Mouse (Mus musculus) heart, embryonic 15.5 days (tissue): ENCODE data around the gene Cdc45. TPM values are rescaled to one million over a fixed set of nuclear protein-coding genes. Genes with fewer than 3 reads are reported as not detected.
A peak's percentile ranks its signal among the peaks of the same experiment; 100 is the strongest.

Source experiments
- ATAC-seq: fragments of 200-750 bp; cut with Nextera tagmentation; replicated peaks from 2 replicates; pipeline ENCODE4 v1.8.0; 2017; ENCODE audit warnings: low read depth, moderate TSS enrichment; ENCODE audit not compliant: insufficient number of reproducible peaks, insufficient read depth, low FRiP score
- H3K27ac ChIP-seq: fragments of 300-500 bp; sonication (generic); 2 replicates; pipeline ENCODE4 v1.5.1; 2015; ENCODE audit warnings: mild to moderate bottlenecking, inconsistent platforms
- H3K27me3 ChIP-seq: fragments of 300-500 bp; sonication (generic); 2 replicates; pipeline ENCODE4 v1.6.1; 2015; ENCODE audit warnings: inconsistent platforms
- H3K36me3 ChIP-seq: fragments of 300-500 bp; sonication (generic); 2 replicates; pipeline ENCODE4 v1.6.1; 2015; ENCODE audit warnings: mild to moderate bottlenecking, inconsistent platforms
- H3K4me1 ChIP-seq: fragments of 300-500 bp; sonication (generic); replicated peaks from 2 replicates; pipeline ENCODE4 v1.6.1; 2015; ENCODE audit warnings: inconsistent platforms
- H3K4me2 ChIP-seq: fragments of 300-500 bp; sonication (generic); 2 replicates; pipeline ENCODE4 v1.6.1; 2015; ENCODE audit warnings: inconsistent platforms, mild to moderate bottlenecking, moderate library complexity
- H3K4me3 ChIP-seq: fragments of 300-500 bp; sonication (generic); 2 replicates; pipeline ENCODE4 v1.5.1; 2015; ENCODE audit warnings: mild to moderate bottlenecking, inconsistent platforms
- H3K9ac ChIP-seq: fragments of 300-500 bp; sonication (generic); 2 replicates; pipeline ENCODE4 v1.6.1; 2015; ENCODE audit warnings: mild to moderate bottlenecking, inconsistent platforms
- H3K9me3 ChIP-seq: fragments of 300-500 bp; sonication (generic); replicated peaks from 2 replicates; pipeline ENCODE4 v1.6.1; 2016; ENCODE audit warnings: inconsistent platforms
- WGBS: fragments of 180-500 bp; shearing (Covaris S2); methylation state at CpG from one replicate; pipeline ENCODE4 v1.1.7; 2015; ENCODE audit warnings: mixed read lengths; 5-methylcytosine and 5-hydroxymethylcytosine counted together
- polyA plus RNA-seq: library from polyadenylated mRNA; unstranded; fragments of >200 nt; fragmentation: Nextera tagmentation; extraction: Ambion mirVana; gene quantifications from 2 replicates; pipeline ENCODE4 v1.2.1, GENCODE M21; 2015

Gene Cdc45
- polyA plus RNA-seq, 1 experiment from 2014 or later: 27.9 TPM

DNA sequence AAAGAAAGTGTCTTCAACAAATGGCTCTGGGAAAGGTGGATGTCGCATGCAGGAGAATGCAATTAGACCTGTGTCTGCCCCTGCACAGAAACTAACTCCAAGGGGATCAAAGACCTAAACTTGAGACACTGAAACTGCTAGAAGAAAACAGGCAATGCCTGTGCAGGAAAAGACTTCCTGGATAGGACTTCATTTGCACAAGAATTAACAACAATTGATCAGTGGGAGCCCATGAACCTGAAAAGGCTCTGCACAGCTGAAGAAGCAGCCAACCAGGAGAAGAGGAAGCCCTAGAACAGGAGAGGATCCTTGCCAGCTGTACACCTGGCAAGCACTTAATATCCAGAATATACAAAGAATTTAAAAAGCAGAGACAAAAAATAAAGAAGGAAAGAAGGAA, 42.3 kb downstream of the Cdc45 start:
- WGBS: 59% methylated on average over 1 of the region's 1 CpGs
- H3K27ac ChIP-seq: no peak overlapping the region
- H3K4me1 ChIP-seq: peaks cover 5% of the 10 kb centered on the region
- H3K9me3 ChIP-seq: no peaks in the 10 kb centered on the region
- H3K4me3 ChIP-seq: no peak overlapping the region
- no peaks in the 10 kb centered on the region for H3K36me3 ChIP-seq
- no peak for ATAC-seq
- H3K27me3 ChIP-seq: no peaks in the 10 kb centered on the region
- H3K9ac ChIP-seq: no peak overlapping the region
- no peak overlapping the region for H3K4me2 ChIP-seq

DNA sequence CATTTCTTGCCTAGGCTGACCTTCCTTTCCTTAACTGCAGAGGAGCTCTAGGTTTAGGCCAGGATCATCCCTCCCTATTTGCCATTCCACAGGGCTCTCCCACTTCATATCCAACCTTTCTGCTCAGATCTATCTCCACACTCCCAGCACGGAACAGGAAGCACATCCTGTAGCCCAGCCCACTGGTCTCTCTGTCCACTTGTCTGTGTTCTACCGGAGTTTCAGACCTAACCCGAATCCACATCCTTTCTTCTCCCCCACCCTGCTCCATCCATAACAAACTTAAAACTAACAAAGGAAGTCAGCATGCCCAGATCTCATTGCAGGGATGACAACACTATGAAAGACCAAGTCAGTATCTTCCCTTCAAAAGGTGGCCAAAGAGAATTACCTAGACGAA, 45.4 kb downstream of the Cdc45 start:
- H3K4me1 ChIP-seq: no peaks in the 10 kb centered on the region
- H3K36me3 ChIP-seq: no peaks in the 10 kb centered on the region
- H3K27ac ChIP-seq: no peak overlapping the region
- H3K4me3 ChIP-seq: no peak overlapping the region
- H3K9me3 ChIP-seq: no peaks in the 10 kb centered on the region
- H3K27me3 ChIP-seq: no peaks in the 10 kb centered on the region
- H3K4me2 ChIP-seq: no peak overlapping the region
- no peak for ATAC-seq
- H3K9ac ChIP-seq: no peak overlapping the region
- 63% methylated on average over 4 of the region's 4 CpGs for WGBS

DNA sequence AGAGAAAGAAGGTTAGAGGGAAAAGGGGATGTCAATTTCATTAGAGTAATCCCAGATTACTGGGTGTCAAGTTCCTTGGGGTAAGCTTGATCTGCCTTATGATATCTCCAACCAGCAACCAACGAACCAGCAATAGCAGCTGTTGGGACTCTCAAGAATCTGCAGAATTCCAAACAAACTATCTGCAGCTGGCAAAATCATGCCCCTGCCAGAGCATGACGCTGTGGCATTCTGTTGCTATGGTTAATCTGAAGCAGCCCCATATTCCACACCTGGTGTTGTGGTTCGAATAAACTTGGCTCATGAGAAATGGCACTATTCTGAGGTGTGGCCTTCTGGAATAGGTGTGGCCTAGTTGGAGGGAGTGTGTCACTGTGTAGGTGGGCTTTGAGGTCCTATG, 48.8 kb downstream of the Cdc45 start:
- Histone ChIP-seq H3K9me3 (no peaks in the 10 kb centered on the region), H3K4me2 (no peak overlapping the region), H3K4me3 (no peak overlapping the region), H3K27ac (no peak overlapping the region), H3K4me1 (no peaks in the 10 kb centered on the region), H3K36me3 (no peaks in the 10 kb centered on the region), H3K27me3 (no peaks in the 10 kb centered on the region), H3K9ac (no peak overlapping the region)
- 65% methylated on average over 3 of the region's 3 CpGs for WGBS
- no peak for ATAC-seq

DNA sequence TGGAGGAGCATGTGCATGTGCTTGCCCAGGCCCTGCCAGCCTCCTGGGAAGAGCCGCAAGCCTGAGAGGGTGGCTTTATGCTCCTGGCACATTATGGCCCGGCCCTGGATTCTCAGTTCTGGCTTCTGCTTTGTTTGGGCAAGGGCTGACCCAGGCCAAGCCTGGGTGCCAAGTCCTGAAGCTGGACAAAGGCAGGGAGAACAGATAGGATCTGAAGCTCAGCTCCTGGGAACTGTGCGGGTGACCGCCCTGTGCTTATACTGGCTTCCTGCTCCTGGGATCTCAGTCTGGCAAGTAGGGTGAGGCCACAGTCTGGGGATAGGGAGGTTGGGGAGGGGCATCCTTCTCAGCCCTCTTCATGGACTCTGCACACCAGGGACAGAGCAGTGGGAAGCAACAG, 50.1 kb downstream of the Cdc45 start:
- H3K4me3 ChIP-seq: no peak overlapping the region
- H3K4me2 ChIP-seq: no peak overlapping the region
- H3K27me3 ChIP-seq: no peaks in the 10 kb centered on the region
- H3K27ac ChIP-seq: no peak overlapping the region
- H3K36me3 ChIP-seq: no peaks in the 10 kb centered on the region
- ATAC-seq: no peak
- WGBS: 84% methylated on average over 4 of the region's 4 CpGs
- H3K4me1 ChIP-seq: no peaks in the 10 kb centered on the region
- H3K9me3 ChIP-seq: no peaks in the 10 kb centered on the region
- H3K9ac ChIP-seq: no peak overlapping the region

DNA sequence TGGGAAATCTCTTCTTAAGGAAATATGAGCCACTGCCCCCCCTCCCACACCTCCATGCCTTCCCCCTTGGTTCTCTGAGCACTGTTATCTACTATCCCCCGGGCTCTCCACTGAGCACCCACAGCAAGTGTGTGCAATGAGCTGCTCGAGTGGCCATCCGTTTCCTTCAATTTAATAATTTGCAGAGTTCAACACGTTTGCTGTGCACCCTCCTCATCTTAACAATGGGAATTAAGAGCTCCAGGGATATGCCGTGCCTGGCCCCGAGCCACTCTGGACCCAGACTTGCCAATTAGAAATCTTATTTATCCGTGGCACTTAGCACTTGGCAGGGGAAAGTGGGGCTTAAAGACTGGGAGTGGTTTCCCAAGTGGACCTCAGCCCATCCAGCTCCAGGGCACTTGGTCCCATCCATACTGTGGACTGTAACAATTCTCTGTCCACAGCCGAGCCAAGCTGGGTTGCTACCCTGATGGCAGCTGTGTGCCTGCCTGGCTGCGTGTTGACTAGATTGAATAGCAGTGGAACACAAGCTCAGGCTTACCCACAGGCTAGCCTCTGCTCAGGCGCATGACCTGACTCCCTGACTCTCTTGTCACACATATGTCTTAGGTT, 59.8 kb downstream of the Cdc45 start:
- no peak; the same call in 1 of the 2 replicates for ATAC-seq

DNA sequence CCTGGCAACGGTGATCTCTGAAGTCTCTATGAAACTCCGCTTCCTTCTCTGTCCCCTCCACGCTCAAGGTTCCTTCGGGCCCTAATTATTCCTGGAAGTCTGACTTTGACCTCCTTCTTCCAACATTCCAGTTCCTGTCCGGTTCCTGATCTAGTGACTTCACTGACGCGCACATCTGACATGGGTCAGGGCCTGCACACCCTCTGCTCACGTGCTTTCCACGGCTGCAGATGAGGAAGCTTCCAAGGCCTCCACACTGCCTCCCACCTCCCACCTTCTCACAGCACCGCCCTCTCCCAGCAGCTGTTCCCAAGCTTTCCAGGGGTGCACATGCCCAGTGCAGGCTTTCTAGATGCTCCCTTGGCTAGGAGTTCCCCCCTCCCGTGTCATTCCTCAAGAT, 60.7 kb downstream of the Cdc45 start:
- 68% methylated on average over 11 of the region's 11 CpGs for WGBS
- Histone ChIP-seq H3K4me2 (no peak overlapping the region), H3K9ac (no peak overlapping the region), H3K27me3 (no peaks in the 10 kb centered on the region), H3K4me1 (no peaks in the 10 kb centered on the region), H3K36me3 (no peaks in the 10 kb centered on the region), H3K27ac (no peak overlapping the region), H3K4me3 (no peak overlapping the region), H3K9me3 (no peaks in the 10 kb centered on the region)
- no peak for ATAC-seq

More for the DNA sequence above, 59.8 kb downstream of the Cdc45 start:
- Histone ChIP-seq H3K9ac (no peak overlapping the region), H3K9me3 (no peaks in the 10 kb centered on the region), H3K4me1 (no peaks in the 10 kb centered on the region), H3K27me3 (no peaks in the 10 kb centered on the region), H3K27ac (no peak overlapping the region), H3K4me3 (no peak overlapping the region), H3K4me2 (no peak overlapping the region), H3K36me3 (no peaks in the 10 kb centered on the region)
- WGBS: 63% methylated on average over 10 of the region's 10 CpGs

DNA sequence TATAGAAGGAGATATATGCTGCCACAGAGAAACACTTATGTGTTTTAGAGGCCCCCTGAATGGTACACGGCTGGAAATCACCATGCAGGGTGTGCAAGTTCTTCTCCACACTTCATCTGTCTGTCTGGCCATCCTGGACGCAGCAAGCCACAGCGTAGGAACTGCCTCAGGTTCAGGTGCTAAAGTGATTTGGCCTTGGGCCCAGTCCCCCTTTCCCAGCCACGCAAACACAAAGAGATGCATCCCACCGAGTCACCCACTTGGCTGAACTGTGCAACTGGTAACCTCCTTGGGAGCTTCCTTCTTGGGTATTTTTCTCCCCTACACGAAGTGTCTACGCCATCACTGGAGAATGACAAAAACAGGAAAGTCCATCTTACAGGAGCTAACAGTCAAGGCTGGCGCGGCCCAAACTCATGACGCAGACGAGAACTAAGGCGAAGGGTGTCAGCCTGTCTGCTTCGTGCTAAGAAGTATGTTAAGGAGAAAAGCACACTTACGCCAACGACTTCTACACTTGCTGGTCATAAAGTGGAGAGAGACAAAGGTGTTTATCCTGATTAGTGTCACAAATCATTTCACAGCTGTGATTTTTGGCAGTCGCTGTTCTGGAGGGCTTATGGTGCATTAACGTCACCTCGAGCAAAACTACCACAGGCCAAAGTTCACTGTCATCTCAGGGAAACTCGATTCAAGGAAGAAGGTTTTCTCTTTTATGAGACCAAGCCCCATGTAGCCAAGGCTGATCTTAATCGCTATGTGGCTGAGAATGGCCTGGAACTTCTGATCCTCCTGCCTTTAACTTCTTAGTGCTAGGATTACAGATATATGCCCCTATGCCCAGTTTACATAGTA, 65.3 kb downstream of the Cdc45 start:
- no peak for ATAC-seq
- WGBS: 71% methylated on average over 20 of the region's 20 CpGs

DNA sequence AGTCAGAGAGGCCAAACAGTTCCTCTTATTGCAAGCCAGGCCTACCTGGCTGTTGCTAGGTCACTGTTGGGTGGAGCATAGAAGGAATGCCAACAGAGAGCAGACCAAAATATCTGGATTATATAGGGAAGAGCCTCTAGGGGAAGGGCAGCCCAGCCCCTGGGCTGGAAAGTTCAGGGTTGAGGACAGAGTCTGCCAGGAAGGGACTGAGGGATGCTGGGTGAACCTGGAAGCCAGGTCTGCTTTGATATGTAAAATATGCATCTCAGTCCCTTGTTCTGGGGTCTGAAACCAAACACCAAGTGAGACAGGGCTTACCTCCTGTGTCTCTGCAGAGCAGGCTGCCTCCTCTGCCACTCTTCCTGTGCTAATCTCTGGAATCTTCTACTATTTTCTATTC, 73.5 kb downstream of the Cdc45 start:
- H3K27me3 ChIP-seq: 0 out of 2 replicates have a peak, but pooled peaks cover 1% of the 10 kb centered on the region
- no peak overlapping the region for H3K4me2 ChIP-seq
- H3K4me1 ChIP-seq: peaks cover 3% of the 10 kb centered on the region; the same call in 1 of the 2 replicates
- no peaks in the 10 kb centered on the region for H3K36me3 ChIP-seq
- no peak overlapping the region for H3K4me3 ChIP-seq
- no peak overlapping the region for H3K27ac ChIP-seq
- H3K9me3 ChIP-seq: no peaks in the 10 kb centered on the region
- no peak for ATAC-seq
- no peak overlapping the region for H3K9ac ChIP-seq

More for the DNA sequence above, 65.3 kb downstream of the Cdc45 start:
- H3K27ac ChIP-seq: no peak overlapping the region
- no peak overlapping the region for H3K4me3 ChIP-seq
- no peaks in the 10 kb centered on the region for H3K9me3 ChIP-seq
- H3K27me3 ChIP-seq: 0 out of 2 replicates have a peak, but pooled peaks cover 3% of the 10 kb centered on the region
- H3K4me2 ChIP-seq: no peak overlapping the region
- H3K36me3 ChIP-seq: no peaks in the 10 kb centered on the region
- H3K9ac ChIP-seq: no peak overlapping the region
- H3K4me1 ChIP-seq: no peaks in the 10 kb centered on the region

DNA sequence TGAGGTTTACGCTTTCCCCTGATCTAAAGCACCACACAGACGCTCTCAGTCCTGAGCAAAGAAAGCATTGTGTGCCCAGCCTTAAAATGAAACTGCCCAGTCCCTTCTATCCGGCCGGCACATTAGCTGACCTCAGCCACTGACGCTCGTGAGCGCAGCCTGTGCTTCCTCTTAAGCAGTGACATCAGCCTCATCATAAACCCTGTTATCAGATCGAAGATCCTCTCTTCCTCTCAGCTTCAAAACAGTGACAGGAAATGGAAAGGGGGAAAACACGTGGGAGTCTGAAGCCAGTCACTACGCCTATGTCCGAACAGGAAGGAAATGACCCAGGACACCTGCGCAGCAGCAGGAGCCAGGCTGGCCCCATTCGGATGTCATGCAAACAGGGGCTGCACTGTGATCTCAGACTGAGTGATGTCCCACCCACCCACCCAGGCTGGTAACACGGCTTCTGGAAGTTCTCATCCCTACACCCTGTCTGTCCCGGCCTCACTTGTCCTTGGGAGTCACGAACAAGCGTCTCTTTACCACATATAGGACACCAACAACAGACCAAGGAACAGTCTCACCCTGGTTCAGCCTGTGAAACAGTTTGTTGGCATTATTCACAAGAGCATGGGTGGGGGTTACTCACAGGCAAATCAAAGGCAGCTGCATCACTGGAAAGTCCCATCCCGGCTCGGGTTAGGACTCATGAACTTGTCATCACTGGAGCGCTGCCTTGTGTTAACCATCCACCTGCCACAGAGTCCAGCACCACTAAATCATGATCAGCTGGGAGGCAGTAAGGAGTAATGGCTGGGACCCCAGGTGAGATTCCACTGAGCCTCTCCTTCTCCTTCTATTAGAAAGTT, 78.5 kb downstream of the Cdc45 start:
- H3K27ac ChIP-seq: peak overlapping the region; percentile 36
- H3K27me3 ChIP-seq: no peaks in the 10 kb centered on the region
- H3K9me3 ChIP-seq: no peaks in the 10 kb centered on the region
- peak; percentile 58 for ATAC-seq
- WGBS: 43% methylated on average over 20 of the region's 20 CpGs
- no peak overlapping the region for H3K9ac ChIP-seq
- peak overlapping the region; percentile 41 for H3K4me2 ChIP-seq
- H3K4me1 ChIP-seq: peaks cover 3% of the 10 kb centered on the region; the same call in 1 of the 2 replicates
- H3K36me3 ChIP-seq: no peaks in the 10 kb centered on the region
- 0 out of 2 replicates have a peak overlapping the region, but pooled peaks have one; percentile 8 for H3K4me3 ChIP-seq

DNA sequence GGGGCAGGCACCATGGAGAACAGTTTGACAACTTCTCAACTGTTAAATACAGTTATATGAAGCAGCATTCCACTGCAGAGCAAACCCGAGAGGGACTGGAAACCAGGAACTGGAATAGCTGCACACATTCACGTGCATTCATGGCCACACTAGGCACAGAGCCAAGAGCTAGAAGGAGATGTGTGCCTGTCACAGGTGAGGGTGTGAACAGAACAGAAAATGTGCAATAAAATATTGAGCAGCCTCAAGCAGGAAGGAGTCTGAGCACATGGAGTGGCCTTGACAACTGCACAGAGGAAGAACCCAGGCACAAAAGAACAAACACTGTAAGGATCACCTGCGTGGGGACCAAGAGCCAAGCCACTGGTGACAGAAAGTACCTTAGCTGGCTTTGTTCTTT, 81.1 kb downstream of the Cdc45 start:
- H3K27me3 ChIP-seq: no peaks in the 10 kb centered on the region
- H3K4me2 ChIP-seq: no peak overlapping the region
- H3K9me3 ChIP-seq: no peaks in the 10 kb centered on the region
- no peak overlapping the region for H3K27ac ChIP-seq
- 49% methylated on average over 3 of the region's 3 CpGs for WGBS
- ATAC-seq: no peak
- H3K4me1 ChIP-seq: peaks cover 3% of the 10 kb centered on the region; the same call in 1 of the 2 replicates
- H3K36me3 ChIP-seq: no peaks in the 10 kb centered on the region
- H3K4me3 ChIP-seq: no peak overlapping the region
- H3K9ac ChIP-seq: no peak overlapping the region
